Mouse (Mus musculus): ENCODE measurements around the gene Slc2a9.

DNA sequence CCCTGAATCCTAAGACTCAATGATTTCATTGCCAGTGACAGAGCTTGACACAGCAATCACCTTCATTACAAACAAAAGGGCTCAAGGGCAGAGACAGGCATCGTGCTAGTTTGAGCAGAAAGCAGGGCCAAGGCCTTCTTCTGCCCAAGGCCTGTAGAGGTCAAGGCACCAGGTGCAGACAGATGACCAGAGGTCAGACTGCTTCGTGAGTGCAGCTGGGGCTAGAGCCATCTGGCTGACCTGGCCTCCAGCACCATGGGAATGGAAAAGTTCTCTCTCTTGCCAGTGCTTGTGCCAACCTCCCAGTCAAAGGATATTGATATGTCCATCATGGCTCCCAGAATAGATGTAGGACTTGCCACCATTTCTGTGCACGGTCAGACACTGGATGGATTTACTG lies 33.9 kb upstream of the Slc2a9 start:
- no peak for TF ChIP-seq CTCF (IDR thresholded peaks at IDR 0.05; ENCODE audit: low read depth, low read length)
- TF ChIP-seq TAL1 (conservative IDR thresholded peaks at IDR 0.05; ENCODE audit: low read depth, low read length) = no peak
- TF ChIP-seq GATA1 (IDR thresholded peaks at IDR 0.05; ENCODE audit: borderline replicate concordance, low read length) = no peak
- no peak for TF ChIP-seq POLR2AphosphoS5 (IDR thresholded peaks at IDR 0.05; ENCODE audit: insufficient replicate concordance, low read depth, low read length)
- no peak for TF ChIP-seq GATA2 (IDR thresholded peaks at IDR 0.05; ENCODE audit: borderline replicate concordance, low read depth, low read length)
